Mouse (Mus musculus) limb, embryonic 11.5 days (tissue): ENCODE results near the gene Rgs19. TPM values are rescaled to one million over a fixed set of nuclear protein-coding genes. Genes with fewer than 3 reads are reported as not detected.

ENCODE experiments used
- ATAC-seq: fragments of 200-750 bp; cut with Nextera tagmentation; 2 replicates; pipeline ENCODE4 v1.8.0; 2017; ENCODE audit warnings: low read depth; ENCODE audit not compliant: insufficient number of reproducible peaks, low FRiP score, low TSS enrichment
- DNase-seq: peaks from one replicate; pipeline ENCODE4 v3.0.0-alpha.2; 2015; ENCODE audit warnings: low spot score
- H3K27ac ChIP-seq: fragments of 300-500 bp; sonication (generic); replicated peaks from 2 replicates; pipeline ENCODE4 v1.5.1; 2014; ENCODE audit warnings: low read depth, mild to moderate bottlenecking, low read length
- H3K27me3 ChIP-seq: fragments of 300-500 bp; sonication (generic); 2 replicates; pipeline ENCODE4 v1.6.1; 2014; ENCODE audit warnings: mild to moderate bottlenecking, low read length, mixed read lengths; ENCODE audit not compliant: control insufficient read depth, insufficient read depth
- H3K36me3 ChIP-seq: fragments of 300-500 bp; sonication (generic); 2 replicates; pipeline ENCODE4 v1.6.1; 2014; ENCODE audit warnings: mild to moderate bottlenecking, low read length, moderate library complexity, mixed read lengths; ENCODE audit not compliant: control insufficient read depth, insufficient read depth
- H3K4me1 ChIP-seq: fragments of 300-500 bp; sonication (generic); 2 replicates; pipeline ENCODE4 v1.6.1; 2014; ENCODE audit warnings: low read length, mixed read lengths; ENCODE audit not compliant: control insufficient read depth, insufficient read depth
- H3K4me2 ChIP-seq: fragments of 300-500 bp; sonication (generic); 2 replicates; pipeline ENCODE4 v1.6.1; 2014; ENCODE audit warnings: low read depth, mild to moderate bottlenecking, moderate library complexity; ENCODE audit not compliant: severe bottlenecking
- H3K4me3 ChIP-seq: fragments of 300-500 bp; sonication (generic); 2 replicates; pipeline ENCODE4 v1.5.1; 2014; ENCODE audit warnings: low read depth, low read length
- H3K9ac ChIP-seq: fragments of 300-500 bp; sonication (generic); 2 replicates; pipeline ENCODE4 v1.6.1; 2014; ENCODE audit warnings: mild to moderate bottlenecking, low read length
- H3K9me3 ChIP-seq: fragments of 300-500 bp; sonication (generic); 2 replicates; pipeline ENCODE4 v1.6.1; 2016; ENCODE audit warnings: low read length; ENCODE audit not compliant: control insufficient read depth
- WGBS: fragments of 180-500 bp; shearing (Covaris S2); extraction: QIAGEN DNeasy Blood & Tissue Kit; methylation state at CpG from one replicate; pipeline ENCODE4 v1.1.7; 2014; 5-methylcytosine and 5-hydroxymethylcytosine counted together
- polyA plus RNA-seq: library from polyadenylated mRNA; unstranded; fragments of >200 nt; fragmentation: Nextera tagmentation; extraction: Ambion mirVana; gene quantifications from 2 replicates; pipeline ENCODE4 v1.2.1, GENCODE M21; 2014

The Rgs19 gene
- polyA plus RNA-seq, 1 experiment from 2014 or later = 92.5 TPM

GRCm38 (mm10) chr2:181658930-181659555 is 34.7 kb downstream of the Rgs19 start:
- WGBS = 37% methylated on average over 17 of the region's 17 CpGs
- Histone ChIP-seq H3K4me1 (peaks cover 17% of the 10 kb centered on the region), H3K9ac (no peak overlapping the region), H3K4me3 (no peak overlapping the region), H3K27me3 (no peaks in the 10 kb centered on the region), H3K36me3 (peaks cover 8% of the 10 kb centered on the region), H3K27ac (no peak overlapping the region), H3K4me2 (no peak overlapping the region), H3K9me3 (no peaks in the 10 kb centered on the region)
- ATAC-seq (no peak), DNase-seq (peak; percentile 54)

- no peak overlapping the region for H3K9ac ChIP-seq
- no peak overlapping the region for H3K4me3 ChIP-seq
- no peaks in the 10 kb centered on the region for H3K9me3 ChIP-seq
- no peak overlapping the region for H3K4me2 ChIP-seq
- no peak for ATAC-seq
- peaks cover 17% of the 10 kb centered on the region for H3K4me1 ChIP-seq
- no peak overlapping the region for H3K27ac ChIP-seq
- DNase-seq = no peak
- H3K27me3 ChIP-seq = no peaks in the 10 kb centered on the region
- WGBS = 89% methylated on average over 7 of the region's 7 CpGs
- peaks cover 8% of the 10 kb centered on the region for H3K36me3 ChIP-seq
These were observed 35.2 kb downstream of the Rgs19 start for GRCm38 (mm10) chr2:181658528-181658927.

- peaks cover 8% of the 10 kb centered on the region for H3K36me3 ChIP-seq
- no peak for ATAC-seq
These were observed 36.3 kb downstream of the Rgs19 start for GRCm38 (mm10) chr2:181657441-181657840.

GRCm38 (mm10) chr2:181656734-181657133 is 37.0 kb downstream of the Rgs19 start, which contains the start of gene Gm29797:
Gm29797 (plus strand) TSS chr2:181657034.
- H3K4me3 ChIP-seq = no peak within 1 kb of the TSS
- H3K36me3 ChIP-seq = peaks cover 11% of the 10 kb centered on the region
- no peaks in the 10 kb centered on the region for H3K9me3 ChIP-seq
- DNase-seq (no peak), ATAC-seq (no peak)
- H3K27me3 ChIP-seq = no peaks in the 10 kb centered on the region
- H3K27ac ChIP-seq = no peak within 1 kb of the TSS
- 50% methylated on average over 3 of the region's 3 CpGs for WGBS
- H3K9ac ChIP-seq = no peak within 1 kb of the TSS
- H3K4me2 ChIP-seq = no peak within 1 kb of the TSS
- H3K4me1 ChIP-seq = peaks cover 10% of the 10 kb centered on the region; the same call in 1 of the 2 replicates

More at GRCm38 (mm10) chr2:181657441-181657840, 36.3 kb downstream of the Rgs19 start:
- Histone ChIP-seq H3K4me1 (peaks cover 10% of the 10 kb centered on the region; the same call in 1 of the 2 replicates), H3K9me3 (no peaks in the 10 kb centered on the region), H3K4me2 (no peak overlapping the region), H3K27me3 (no peaks in the 10 kb centered on the region), H3K27ac (no peak overlapping the region), H3K9ac (no peak overlapping the region), H3K4me3 (no peak overlapping the region)
- WGBS = 64% methylated on average over 2 of the region's 2 CpGs
- DNase-seq = no peak

- ATAC-seq (no peak), DNase-seq (no peak)
- Histone ChIP-seq H3K27ac (no peak overlapping the region), H3K9me3 (no peaks in the 10 kb centered on the region), H3K4me2 (no peak overlapping the region), H3K36me3 (peaks cover 23% of the 10 kb centered on the region), H3K9ac (no peak overlapping the region), H3K4me1 (no peaks in the 10 kb centered on the region), H3K27me3 (no peaks in the 10 kb centered on the region), H3K4me3 (no peak overlapping the region)
- 85% methylated on average over 1 of the region's 1 CpGs for WGBS
These were observed 40.3 kb downstream of the Rgs19 start for GRCm38 (mm10) chr2:181653523-181653922.

- Histone ChIP-seq H3K27ac (no peak overlapping the region), H3K4me3 (no peak overlapping the region), H3K36me3 (peaks cover 25% of the 10 kb centered on the region), H3K9ac (no peak overlapping the region), H3K4me1 (no peaks in the 10 kb centered on the region), H3K9me3 (no peaks in the 10 kb centered on the region), H3K27me3 (no peaks in the 10 kb centered on the region), H3K4me2 (no peak overlapping the region)
- ATAC-seq = no peak
- DNase-seq = no peak
These were observed 40.7 kb downstream of the Rgs19 start for GRCm38 (mm10) chr2:181653065-181653464.

- no peak for ATAC-seq
- 94% methylated on average over 10 of the region's 10 CpGs for WGBS
- peaks cover 19% of the 10 kb centered on the region for H3K36me3 ChIP-seq
These were observed 44.9 kb downstream of the Rgs19 start for GRCm38 (mm10) chr2:181648926-181649325.

GRCm38 (mm10) chr2:181646626-181647472 is 46.9 kb downstream of the Rgs19 start:
- WGBS = 82% methylated on average over 6 of the region's 6 CpGs
- Histone ChIP-seq H3K4me3 (no peak overlapping the region), H3K9me3 (no peaks in the 10 kb centered on the region), H3K4me2 (no peak overlapping the region), H3K4me1 (0 out of 2 replicates have a peak, but pooled peaks cover 5% of the 10 kb centered on the region), H3K27ac (no peak overlapping the region; the same call in 1 of the 2 replicates), H3K27me3 (no peaks in the 10 kb centered on the region), H3K36me3 (peaks cover 16% of the 10 kb centered on the region), H3K9ac (no peak overlapping the region)
- no peak for DNase-seq
- no peak for ATAC-seq

More at GRCm38 (mm10) chr2:181648926-181649325, 44.9 kb downstream of the Rgs19 start:
- no peak for DNase-seq
- no peaks in the 10 kb centered on the region for H3K9me3 ChIP-seq
- no peak overlapping the region for H3K4me3 ChIP-seq
- H3K27me3 ChIP-seq = no peaks in the 10 kb centered on the region
- H3K9ac ChIP-seq = no peak overlapping the region
- no peak overlapping the region for H3K27ac ChIP-seq
- H3K4me2 ChIP-seq = no peak overlapping the region
- 0 out of 2 replicates have a peak, but pooled peaks cover 5% of the 10 kb centered on the region for H3K4me1 ChIP-seq
